Mouse (Mus musculus) kidney, adult 10 weeks (tissue): Measurements from ENCODE around the gene Nt5e. TPM values are rescaled to one million over a fixed set of nuclear protein-coding genes. Genes with fewer than 3 reads are reported as not detected.

Experiments
- polyA plus RNA-seq: library from polyadenylated mRNA; stranded (reverse); fragments of 350-450 nt; fragmentation: Illumina TruSeq; extraction: RNeasy Lipid Tissue Mini Kit (QIAGEN cat#74804); gene quantifications from one replicate; pipeline ENCODE4 v1.2.3, GENCODE M21; 2014; ENCODE audit warnings: low read depth, low replicate concordance

The Nt5e gene
- 102 TPM for polyA plus RNA-seq

DNA sequence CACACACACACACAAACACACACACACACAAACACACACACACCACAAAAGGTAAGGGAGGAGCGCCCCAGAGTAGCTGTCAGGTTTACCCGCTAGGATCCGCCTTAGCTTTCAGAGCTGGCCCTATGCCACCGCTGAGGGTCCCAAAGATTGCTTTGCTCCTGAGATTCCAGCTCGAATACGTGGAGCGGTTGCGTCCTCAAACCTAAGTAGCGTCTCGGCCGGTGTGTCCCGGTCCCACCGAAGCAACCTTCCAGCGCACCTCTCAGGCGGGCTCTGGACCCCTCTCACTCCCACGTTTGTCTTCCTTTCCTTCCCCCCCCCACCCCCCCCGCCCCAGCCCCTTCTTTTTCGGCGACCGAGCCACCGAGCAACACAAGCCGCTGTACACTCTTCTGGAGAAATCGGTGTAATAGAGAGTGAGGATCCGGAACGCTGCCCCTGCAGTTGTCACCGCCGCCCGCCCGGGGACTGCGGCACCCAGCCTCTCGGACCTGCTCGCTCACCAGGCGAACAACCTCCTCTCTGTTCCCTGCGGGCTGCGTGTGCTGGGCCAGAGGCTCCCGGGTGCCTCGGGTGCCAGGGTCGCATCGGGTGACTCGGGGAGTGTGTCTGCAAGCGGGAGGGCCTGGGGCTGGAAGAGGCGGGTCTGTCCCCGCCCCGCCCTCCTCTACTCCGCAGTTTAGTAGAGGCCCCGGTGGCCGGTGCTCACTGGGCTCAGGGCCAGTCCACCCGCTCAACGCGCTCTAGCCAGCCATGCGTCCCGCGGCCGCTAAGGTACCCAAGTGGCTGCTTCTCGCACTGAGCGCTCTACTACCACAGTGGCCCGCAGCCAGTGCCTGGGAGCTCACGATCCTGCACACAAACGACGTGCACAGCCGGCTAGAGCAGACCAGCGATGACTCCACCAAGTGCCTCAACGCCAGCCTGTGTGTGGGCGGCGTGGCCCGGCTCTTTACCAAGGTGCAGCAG, at the start of gene Nt5e:
Gene Nt5e, plus strand, starts transcription at position 268 of the 972 bp plus-strand sequence.

Other genes with a start within 250 kb of the Nt5e start
- gene Snx14, start 111.8 kb downstream of the Nt5e start, polyA plus RNA-seq: 81.2 TPM
- gene Gm20537, start 129.4 kb downstream of the Nt5e start, polyA plus RNA-seq: 1.7 TPM
- 165 TPM for gene Syncrip, start 155.4 kb downstream of the Nt5e start, polyA plus RNA-seq
- 17.5 TPM for gene Zfp949, start 220.8 kb downstream of the Nt5e start, polyA plus RNA-seq